Mouse (Mus musculus) gastrocnemius, adult 18-20 months (tissue): ENCODE results near the gene Zfp800. TPM values are rescaled to one million over a fixed set of nuclear protein-coding genes. Genes with fewer than 3 reads are reported as not detected.
A peak's percentile ranks its signal among the peaks of the same experiment; 100 is the strongest.

ENCODE experiments used
- DNase-seq: peaks from one replicate; pipeline ENCODE4 v3.0.0; 2021; ENCODE audit warnings: low spot score
- total RNA-seq, 2 experiments: library from RNA; stranded (reverse); gene quantifications; 2 replicates each; pipeline ENCODE4 v1.2.3; 2021

Gene Zfp800
- total RNA-seq, 2 experiments from 2014 or later: 6.3 to 6.6 TPM

DNA sequence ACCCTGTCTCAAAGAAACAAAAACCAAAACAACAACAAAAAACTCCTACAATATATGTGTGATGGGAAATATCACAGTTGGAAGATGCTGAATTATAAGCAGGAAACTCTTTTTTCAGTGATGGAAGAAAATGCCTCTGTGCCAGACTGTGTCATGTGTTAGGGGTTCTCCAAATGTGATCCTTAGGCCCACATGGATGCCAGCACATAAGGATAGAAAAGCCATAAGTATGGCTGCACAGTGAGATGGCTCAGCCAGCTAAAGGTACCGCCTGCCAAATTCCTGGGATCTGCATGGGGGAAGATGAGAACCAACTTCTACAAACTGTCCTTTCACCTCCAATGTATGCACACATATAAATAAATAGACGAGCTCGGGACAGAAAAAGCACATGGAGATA is 82.6 kb downstream of the Zfp800 start:
- no peak for DNase-seq

DNA sequence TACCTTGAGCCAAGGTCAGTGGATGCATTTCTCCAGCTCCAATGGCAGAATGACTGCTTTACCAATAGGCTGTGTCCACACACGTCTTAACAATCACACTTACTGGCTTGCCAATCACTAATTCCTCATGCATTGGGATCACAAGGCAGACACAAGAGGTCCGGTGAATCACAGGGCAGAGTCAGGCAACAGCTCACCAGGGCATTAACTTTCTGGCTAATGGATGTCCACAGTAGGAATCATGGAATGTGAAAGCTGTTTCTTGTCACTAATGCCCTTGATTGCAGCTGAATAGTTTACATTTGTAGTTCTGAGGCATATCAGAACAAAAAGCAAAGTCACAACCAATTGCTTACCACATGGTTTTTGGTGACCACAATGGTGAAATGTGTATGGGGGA is 85.7 kb downstream of the Zfp800 start:
- no peak for DNase-seq

DNA sequence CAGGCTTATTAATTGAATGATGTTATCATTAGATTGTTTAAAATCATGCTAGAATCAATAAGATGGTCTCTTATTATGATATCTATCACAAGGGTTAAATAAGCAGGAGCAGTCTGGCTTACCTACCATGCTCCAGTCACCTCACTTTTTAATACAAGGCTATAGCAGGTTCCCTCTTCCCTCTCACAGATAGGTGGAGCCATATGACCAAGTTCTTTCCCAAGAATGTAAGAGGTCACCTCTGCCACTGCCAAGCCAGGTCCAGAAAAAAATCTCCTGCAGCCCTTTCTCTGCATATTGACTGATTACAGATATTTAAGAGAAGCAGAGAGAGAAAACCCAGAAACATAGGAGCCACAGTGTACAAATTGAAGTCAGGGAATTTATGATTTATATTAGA is 88.1 kb downstream of the Zfp800 start:
- DNase-seq: no peak

DNA sequence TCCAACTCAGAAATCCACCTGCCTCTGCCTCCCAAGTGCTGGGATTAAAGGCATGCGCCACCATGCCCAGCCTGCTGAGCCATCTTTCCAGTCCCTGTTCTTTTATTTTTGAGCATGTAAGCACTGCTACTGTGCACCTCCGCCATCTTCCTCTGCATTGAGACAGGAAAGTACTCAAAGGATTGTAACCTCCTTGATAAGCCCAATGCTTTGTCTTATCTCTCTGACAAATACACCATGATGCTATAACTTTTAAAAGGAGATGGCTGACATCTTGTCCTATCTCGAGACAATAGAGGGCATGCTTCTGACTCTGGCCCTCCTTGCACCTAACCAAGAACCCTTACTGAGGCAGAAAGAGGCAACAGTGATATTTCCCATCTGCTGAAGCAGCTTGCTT is 88.9 kb downstream of the Zfp800 start:
- DNase-seq: no peak

DNA sequence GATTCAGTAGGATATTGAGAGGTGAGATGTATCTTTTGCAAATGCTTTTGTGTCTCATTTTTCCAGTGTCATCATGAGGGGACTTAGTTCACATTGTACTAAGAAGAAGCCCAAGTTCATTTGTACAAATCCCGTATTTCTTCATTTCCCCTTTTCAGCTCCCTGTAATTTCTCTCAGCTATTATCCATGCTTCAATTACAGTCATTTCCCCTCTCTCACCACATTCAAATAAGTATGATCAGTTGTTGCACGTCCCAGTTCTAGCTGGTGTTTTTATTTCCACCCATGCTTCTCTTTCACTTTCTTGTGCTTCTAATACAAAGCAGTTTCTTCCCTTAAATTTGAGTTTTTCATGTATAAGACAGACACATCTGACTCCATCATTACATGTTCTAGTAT is 91.1 kb downstream of the Zfp800 start:
- DNase-seq: no peak

DNA sequence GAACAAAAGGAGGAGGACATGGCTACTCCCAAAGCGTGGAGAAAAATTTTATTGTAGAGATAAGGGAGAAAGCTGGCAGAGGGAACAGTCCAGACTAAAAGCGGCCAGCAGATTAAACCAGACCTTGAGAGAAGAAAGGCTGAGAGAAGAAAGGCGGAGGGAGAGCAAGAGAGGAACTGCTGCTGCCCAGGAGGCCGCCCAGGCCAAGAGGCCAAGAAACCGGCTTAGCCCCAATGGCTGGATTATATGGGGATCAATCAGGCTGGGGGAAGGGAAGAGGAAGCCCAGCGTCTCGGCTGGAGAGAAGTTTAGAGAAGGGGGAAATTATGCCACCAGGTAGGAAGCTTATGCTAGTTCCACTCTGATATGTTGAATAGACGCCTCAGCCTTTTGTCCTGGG is 101.5 kb downstream of the Zfp800 start:
- DNase-seq: no peak

DNA sequence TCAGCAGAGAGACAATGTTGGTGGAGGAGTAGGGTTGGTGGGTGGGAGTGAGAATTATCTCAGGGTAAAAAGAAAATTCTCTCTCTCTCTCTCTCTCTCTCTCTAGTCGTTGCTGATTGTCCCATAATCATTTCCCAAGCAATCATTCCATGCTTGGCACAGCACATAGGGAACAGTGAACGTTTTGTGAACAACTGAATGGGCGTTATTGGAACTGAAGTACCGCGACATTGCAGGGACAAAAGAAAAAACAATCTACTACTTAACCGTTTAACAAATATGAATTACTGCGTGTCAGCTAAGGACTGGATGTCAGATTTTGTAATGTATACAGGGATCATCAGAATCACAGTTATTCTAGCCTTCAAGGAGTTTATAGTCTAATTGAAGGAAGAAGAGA is 102.2 kb downstream of the Zfp800 start:
- DNase-seq: no peak

DNA sequence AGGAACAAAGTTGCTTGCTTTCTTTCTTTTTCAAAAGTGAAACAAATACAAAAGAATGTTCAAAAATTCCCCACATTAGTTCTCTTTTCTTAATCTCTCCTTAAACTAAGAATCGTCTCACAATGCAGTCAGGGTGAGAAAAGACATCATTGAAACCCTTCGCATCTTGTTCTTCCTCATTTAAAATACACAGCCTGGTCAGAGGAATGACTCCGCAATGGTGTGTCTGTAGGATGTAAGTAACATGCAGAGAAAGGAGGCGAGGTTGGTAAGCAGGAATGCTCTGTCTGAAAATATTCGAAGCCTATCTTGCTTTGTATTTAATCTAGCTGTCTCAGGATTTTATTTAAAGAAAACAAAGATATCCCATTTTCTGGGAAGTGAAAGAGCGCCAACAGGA is 105.0 kb downstream of the Zfp800 start:
- no peak for DNase-seq

DNA sequence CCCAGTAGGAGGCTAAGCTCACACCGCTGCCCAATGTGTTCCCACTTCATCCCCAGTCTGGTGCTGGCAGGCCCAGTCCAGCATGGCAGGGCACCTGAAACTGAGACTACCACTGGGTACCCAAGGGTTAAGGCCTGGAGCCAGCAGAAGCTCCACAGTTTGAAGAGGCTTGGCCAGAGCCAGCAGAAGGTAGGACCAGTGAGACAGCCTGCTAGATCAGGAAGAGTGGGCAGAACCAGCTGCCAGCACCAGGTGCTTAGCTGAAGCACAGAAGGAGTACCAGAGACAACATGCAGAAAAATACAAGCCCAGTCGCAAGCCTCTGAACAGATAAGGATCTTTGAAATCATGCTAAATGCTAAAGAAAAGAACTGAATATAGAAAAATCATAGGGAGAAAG is 117.9 kb downstream of the Zfp800 start:
- DNase-seq: no peak

DNA sequence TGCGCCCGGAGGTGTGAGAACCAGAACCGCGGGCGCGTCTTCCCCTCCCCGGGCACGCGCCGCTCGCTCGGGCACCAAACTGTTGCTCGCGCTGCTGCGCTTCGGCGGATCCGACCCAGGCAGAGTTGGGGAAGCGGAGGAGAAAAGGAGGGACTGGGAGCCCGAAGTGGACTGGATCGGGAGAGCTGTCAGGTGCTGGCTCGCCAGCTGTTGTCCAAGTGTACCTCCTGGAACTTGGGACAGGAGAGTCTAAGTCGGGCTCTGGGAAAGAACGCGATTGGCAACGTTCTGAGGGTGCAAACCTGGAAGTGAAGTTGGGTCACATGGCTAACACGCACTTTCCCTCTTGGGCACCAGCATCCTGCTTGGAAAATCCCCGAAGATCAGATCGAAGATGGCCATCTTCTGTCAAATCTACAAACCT is 135.6 kb downstream of the Zfp800 start:
- peak; percentile 37 for DNase-seq

DNA sequence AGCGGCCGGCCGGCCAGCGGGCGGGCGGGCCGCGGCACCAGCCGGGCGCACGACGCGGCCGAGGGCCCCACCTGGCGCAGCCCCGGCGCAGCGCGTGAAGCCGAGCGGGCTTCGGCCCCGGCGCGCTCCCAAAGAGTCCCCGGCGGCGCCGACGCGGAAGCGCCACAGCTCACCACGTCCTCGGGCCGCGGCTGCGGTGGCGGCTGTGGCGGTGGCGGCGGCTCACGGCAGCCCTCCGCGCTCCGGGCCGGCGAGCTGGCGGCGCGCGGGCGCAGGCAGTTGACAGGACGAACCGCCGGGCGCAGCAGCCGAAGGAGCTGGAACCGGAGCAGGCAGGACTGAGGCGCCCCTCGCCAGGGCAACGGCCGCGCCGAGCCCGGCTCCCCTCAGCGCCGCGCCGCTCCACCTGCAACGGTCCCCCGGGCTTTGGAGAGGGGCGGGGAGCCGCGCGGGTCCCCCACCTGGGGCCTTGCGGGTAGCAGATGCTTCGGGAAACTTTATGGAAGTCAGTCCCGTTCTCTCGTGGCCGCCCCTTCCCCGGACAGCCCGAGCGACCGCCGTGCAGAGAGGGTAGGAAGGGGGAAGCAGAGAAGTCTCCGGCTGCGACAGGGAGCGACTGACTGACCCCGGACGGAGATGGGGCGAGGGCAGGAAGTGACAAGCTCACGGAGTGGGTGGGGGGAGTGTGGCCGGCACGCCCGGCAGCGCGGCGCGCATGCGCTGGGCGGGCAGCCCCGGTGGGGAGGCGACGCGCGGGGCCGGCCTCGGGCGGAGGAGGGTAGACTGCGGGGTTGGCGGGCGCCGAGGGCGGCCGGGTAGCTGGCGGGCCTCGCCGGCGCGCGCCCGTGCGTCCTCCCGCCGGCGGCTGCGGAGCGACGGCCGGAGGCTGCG is 136.3 kb downstream of the Zfp800 start:
- DNase-seq: peak; percentile 90

DNA sequence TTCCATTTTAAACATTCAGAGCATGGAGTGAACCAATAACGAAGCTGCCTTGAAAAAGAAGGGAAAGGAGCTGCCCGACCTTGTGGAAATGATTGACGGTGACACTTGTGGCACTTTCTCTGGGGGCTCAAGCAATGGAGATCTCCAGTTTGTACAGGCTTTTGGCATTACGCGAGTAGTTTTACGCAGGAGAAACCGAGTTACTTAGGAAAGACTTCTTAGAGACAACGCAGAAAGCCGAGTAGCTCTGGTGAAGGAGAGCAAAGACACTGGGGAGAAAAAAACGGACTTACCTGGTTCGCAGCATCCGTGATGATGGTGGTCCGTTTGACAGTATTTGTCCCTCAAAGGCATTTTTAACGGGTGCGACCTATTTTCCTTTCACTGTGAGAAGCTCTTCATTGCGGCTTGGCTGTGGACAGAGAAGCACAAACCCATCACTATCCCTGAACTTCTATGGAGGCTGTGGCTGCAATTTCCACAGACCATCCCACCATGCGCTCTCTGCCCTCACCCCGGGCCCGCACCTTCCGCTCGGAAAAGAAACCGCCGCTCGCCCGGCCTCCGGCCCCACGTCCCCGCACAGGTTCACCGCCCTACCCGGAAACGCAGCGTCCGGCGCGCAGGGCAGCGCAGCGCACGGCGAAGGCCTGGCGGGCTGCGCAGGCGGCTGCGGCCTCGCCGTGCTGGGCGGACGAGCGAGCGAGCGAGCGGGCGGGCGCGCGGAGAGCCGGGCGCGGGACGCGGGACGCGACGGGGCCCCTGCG is 137.2 kb downstream of the Zfp800 start:
- no peak for DNase-seq

DNA sequence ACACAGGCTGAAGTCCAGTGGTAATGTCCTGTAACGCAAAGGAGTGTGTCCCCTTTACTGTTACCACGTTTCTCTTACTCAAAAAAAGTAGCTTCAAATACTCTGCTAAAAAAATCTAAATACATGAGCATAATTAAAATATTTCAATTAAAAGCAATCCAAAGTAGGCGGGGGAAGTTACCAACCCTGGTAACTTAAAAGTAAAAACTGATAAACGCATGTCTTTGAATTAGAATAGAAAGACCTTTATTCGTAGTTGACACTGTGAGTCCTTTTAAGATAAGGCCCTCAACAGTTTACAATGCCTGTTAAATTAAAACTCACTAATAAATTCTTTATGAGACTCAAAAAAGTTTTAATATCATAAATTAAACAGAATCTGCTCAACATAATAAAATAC is 138.1 kb downstream of the Zfp800 start:
- no peak for DNase-seq

DNA sequence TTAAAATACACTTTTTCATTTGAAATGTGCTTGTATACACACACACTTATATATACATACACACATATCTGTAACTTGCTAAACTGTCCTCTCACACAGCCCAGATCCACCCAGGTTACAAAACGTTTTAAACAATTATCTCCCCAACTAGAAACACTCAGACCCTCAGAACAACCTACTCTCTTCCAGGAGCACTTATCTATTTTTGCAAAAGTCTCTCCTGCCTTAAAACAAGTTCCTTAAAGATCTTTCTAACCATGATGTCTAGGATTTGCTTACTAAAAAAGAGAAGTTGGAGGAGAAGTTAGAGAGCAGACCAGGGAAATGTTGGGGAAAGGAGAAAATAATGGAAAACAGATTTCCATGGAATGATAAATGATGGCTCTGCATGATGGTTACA is 139.4 kb downstream of the Zfp800 start:
- DNase-seq: no peak

DNA sequence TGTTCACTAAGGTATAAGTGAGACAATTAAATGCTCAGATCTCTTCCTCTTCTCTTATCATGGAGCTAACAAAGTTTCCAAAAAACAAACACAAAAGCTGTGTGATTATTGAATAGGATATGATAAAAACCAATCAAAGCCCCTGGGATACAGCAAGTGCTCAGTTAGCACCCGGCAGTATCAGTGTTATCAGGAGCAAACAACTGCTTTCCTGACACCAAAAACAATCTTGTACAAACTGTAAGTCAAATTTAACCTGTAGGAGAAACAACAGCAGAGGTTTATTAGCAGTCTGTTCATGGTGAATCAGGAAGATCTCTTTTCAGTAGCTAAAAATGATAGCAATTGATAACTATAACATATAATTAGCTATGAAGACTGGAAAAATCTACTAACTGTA is 140.0 kb downstream of the Zfp800 start:
- no peak for DNase-seq

DNA sequence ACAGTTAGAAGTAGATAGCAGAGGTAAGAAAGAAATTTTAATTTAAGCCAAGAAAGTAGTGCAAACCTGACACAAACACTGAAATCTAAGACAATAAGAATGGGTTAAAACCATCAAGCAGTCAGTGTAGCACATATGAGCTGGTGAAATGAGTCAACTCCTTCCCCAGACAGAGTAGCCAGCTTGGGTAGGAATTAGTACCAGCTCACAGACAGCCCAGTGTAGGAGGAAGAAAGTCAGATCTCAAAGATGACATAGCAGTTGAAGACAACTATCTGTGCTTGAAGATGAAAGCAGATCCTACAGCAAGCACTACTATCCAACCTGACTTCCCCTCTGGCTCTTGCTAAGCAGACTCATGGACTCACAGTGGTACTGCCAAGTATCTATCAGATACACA is 145.0 kb downstream of the Zfp800 start:
- DNase-seq: no peak

DNA sequence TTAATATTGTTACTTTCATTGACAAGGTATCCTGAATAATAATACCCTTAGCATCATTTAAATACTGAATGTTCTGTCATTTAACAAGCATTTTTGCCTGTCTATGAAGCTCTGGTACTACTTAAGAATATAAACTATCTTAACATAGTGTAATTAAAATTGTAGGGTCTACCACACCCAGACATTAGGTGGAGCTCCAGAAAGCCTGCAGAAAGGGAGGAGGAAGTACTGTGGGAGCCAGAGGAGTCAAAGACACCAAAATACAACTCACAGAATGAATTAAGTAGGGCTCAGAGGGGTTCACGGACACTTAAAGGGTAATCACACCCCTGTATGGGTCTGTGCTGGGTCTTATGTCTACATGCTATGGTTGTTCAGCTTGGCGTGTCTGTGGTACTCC is 149.6 kb downstream of the Zfp800 start:
- no peak for DNase-seq

DNA sequence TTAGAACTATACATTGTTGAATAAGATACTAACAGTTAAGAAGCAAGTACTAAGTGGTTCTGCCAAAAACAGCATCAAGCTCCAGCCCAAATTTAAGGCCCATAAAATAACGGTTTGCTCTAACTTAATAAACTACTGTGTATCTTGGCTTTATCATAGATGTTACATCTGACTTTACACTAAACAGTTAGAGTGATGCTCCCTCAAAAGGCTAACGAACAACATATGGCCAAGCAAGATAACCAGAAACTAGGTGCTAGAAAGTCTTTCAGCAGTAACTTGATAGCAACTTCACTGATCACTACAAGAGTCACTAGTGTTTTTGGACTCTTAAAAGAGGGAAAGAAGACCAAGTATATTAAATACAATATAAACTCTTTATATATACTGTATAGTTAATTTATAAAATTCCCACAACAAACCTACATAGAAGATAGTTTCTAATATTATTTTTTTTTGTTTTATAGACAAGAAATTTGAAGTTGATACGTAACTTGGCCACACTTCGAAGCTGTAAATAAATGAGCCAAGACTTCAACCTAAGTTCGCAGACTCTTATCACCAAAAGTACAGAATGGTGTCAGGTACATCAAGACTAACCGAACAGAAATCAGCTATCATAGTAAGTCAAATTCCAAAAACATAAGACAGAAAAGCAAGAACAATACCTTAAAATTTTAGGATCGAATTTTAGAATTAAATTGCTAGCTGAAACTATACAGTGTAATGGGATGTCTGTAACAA is 165.0 kb downstream of the Zfp800 start:
- DNase-seq: no peak

DNA sequence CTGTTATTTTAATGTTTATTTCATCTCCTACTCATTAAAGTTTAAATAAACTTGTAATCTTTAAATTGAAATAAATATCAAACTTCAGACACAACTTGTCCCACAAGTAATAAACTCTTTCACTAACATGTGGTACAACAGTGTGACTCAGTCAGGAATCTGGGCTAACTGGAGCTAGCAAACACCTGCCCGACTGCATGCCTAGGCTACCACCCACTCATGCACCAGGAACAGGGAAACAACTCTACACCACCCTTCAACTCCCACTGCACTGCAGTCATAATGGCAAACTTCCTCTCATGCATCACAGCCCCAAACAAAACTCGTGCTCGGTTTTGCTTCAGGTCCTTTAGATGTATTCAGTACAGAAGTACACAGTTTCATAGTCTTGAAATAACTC is 169.7 kb downstream of the Zfp800 start:
- no peak for DNase-seq

DNA sequence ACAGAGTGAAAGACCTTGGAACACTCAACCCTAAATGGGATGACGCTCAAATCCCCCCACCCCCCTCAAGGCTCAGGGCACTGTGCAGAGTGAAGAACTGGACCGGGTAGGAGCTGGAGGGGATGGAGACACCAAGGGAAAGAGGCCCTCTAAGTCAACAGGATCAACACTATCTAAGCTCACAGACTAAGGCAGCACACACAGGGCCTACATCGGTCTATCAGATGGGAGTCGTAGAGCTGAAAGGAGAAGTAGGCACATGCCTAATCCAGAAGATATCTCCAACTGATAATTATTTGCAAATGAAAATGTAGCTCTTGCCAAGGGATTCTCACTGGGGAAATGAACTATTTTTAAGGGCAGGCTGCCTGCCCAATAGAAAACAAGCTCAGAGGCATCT is 176.8 kb downstream of the Zfp800 start:
- DNase-seq: no peak

DNA sequence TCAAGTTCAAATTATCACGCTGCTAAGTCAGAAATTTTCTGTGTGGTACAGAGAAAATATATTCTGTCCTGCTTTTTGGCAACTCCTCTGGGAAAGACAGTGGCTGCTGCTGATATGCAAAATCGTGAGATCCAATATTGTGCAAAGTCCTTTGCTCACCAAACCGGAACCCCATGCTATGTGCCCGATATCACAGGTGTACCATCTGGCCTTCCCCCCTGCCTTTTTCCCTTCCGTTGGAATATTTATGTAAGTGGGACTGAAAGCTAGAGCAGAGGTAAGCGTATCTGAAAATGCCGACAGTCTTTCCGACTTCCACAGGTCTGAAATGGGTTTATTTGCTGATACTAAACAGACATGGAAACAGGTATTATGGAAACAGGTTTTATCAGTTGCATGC is 179.4 kb downstream of the Zfp800 start:
- DNase-seq: no peak

DNA sequence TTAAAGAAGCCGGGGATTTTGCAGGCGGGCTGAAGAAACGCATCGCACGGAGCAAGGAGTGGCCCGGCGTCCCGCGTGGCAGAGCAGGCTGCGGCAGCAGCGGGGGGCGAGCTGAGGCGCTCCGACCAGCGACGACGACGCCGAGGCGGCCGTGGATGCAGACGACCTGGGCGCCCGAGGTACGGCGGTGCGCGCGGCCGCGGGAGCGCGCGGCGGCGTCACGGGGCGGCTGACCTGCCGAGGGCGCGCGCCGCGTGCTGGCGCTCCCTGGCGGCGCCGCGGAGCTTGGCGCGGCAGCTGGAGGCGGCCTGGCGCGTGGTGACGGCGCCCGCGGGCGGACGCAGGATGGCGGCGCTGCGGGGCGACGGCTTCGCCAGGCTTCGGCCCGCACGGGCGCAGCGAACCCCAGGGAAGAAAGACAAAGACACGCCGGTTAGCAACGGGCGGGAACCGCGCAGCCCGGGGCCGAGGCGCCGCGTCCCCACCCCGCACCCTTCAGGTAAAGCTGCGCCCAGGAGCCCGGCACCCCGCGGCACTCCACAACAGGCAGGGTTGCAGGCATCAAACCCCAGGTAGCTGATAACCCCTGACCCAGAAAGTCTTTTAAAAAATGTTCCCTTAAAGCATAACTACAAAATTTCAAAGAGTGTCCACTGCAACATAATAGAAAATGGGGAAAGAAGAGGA is 182.4 kb downstream of the Zfp800 start:
- peak; percentile 34 for DNase-seq
